Mouse (Mus musculus) adrenal gland, postnatal 25 days (tissue): ENCODE results near the gene Postn. TPM values are rescaled to one million over a fixed set of nuclear protein-coding genes. Genes with fewer than 3 reads are reported as not detected.

Experiments used
- DNase-seq: peaks from one replicate; pipeline ENCODE4 v3.0.0; 2021; ENCODE audit warnings: mixed read lengths
- total RNA-seq: library from RNA; stranded (reverse); gene quantifications from 2 replicates; pipeline ENCODE4 v1.2.3, GENCODE M21; 2021

Gene Postn
- total RNA-seq, 1 experiment from 2014 or later: 45.6 TPM

DNA sequence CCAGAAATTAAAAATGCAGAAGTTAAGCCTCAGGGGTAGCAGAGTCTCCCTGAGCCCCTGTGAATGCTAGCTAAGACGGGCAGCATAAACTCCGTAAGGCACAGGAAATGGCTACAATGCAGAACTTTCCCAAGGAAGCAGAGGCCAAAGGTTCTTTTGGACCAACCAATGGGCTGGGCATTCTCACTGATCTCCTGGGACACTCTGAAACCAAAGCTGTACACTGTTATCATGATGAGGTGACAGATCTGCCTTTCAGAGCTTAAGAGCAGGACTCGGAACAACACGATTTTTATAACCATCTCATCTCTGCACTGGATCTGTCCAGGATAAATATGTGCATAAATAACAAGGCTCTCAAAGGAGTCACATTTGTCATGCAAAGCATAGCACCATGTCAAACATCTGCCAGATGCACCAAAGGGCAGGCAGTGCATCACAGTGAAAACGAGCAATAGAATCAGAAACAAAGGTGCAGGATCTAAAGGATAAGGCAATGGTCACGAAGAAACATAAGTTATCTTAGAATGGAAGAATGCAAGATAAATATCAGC is 57.0 kb downstream of the Postn start:
- DNase-seq: no peak

DNA sequence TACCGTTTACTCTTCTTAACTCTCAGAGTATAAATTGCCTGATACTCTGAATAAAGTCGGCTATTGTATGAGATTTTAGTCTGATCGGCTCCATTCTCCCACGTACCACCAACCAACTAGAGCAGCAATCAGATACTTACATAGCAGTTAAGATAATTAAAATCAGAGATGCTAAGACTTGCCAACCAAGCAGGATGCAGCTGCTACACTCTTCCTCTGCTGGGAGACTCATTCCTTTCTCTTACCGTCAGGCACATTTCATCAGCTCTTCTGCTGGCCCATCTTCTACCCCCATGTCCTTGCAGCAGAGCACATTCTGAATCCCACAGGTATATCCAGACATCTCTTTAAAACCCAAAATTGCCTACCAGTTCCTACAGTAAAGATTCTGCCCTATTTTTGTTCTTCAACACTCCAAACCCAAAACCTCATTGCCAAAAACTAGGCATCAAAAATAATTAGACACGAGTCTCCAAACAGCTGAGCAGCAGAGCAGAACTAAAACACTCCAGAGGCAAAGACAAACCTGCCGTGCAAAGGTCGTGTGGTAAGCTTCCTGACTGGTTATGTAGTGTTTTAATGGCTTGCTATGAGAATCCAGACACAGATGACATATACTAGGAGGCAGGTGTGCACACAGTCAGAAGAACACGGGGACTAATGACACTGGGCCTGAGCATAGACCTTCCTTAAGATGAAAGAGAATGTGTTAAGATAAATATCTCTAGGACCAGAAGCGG is 59.5 kb downstream of the Postn start:
- DNase-seq: no peak

DNA sequence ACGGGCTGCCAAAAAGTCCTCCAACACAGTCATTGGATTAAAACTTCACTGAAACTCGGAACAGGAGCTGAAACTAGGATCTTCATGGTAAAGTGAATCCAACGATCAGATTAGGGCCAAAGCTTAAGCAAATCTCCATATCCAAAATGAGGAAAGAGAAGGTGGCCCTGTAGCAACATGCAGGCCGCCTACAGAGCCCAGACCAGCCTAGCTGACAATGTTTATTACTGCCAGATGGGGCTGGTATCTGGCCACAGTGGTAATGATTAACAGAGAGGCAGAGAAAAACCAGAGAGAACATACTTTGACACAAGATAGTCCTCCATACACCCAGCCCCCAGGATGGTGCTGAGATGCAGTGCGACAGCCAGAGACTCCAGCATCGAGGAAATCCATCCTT is 60.1 kb downstream of the Postn start:
- DNase-seq: no peak

DNA sequence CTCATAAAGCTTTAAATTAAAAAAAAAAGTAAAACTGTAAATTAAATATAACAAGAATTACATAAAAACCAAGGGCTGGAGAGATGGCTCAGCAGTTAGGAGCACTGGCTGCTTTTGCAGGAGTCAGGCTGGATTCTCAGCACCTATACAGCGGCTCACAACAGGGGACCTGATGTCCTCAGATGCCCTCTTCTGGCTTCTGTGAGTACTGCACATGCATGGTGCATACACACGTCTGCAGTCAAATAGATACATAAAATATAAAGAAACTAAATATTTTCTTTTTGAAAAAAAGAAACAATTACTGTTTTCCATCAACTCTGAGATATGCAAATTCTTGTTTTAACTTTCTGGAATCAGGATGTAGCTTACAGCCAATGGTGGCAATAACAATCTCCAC is 60.8 kb downstream of the Postn start:
- DNase-seq: no peak

DNA sequence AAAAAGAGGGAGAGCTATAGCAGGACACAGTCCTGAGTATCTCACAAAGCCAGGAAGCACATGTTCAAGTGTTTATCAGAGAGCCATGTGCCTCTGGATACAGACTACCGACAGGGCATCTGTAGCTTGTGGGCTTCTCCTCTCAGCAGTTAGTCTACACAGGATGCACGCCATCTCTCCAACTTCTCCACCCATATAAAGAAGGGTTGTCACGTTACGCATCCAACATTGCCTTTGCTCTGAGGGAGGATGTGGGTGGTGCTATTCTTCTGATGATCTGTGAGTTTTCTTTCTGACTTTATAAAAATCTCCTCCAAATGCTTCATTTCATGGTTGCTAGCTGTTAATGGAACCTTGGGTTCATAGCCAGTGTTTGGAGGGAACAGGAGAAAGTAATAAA is 63.2 kb downstream of the Postn start:
- DNase-seq: no peak

DNA sequence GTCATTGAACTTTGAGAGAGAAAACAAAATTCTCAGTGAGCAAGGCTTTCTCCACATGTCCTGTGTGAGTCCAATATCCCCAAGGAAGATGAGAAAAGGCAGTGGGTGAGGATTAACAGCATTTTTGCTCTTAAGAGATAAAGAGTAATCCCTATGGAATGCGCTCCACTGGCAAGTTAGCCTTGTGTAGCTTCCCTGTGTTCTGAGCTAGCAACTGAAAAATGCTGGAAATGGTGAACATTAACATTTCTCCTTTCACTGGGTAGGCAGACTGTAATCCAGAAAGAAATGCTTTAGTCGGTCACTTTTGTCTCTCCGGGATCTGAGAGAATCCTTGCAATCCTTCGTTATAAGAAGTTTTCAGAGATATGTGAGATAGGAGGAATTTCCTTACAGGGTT is 70.8 kb downstream of the Postn start:
- DNase-seq: no peak

DNA sequence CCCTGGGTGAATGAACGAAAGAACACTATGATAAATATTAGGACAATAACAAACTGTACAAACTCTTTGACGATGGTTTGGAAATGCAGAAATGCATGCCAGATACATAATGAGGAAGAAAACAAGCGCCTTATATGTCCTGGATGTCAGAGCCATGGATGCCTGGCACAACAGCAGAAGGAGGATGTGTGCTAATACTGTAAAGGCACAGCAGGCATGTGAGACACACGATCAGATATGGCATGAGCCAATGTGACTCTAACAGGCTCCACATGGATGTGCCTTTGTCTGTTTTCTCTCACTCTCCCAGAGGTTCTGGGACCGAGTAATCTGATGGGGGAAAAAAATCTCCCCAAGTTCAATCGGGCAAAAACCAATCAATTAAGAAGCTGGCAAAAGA is 71.3 kb downstream of the Postn start:
- no peak for DNase-seq

DNA sequence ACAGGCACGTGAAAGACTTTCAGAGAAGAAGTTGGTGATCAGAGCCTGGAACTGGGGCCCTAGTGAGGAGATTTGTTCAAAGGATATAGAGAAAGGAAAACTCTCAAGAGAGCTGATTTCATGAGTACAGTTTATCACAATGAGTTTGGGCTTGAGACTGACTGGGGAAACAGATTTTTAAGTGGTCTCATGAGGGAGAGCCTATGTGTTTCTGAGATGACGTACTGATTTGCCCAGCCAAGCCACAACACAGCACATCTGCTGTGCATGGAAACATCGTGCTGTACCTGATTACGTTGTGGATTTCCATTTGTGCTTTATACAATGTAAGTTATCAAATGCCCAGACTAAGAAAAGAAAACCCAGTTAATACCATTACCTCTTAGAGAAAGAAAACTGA is 71.7 kb downstream of the Postn start:
- DNase-seq: no peak

DNA sequence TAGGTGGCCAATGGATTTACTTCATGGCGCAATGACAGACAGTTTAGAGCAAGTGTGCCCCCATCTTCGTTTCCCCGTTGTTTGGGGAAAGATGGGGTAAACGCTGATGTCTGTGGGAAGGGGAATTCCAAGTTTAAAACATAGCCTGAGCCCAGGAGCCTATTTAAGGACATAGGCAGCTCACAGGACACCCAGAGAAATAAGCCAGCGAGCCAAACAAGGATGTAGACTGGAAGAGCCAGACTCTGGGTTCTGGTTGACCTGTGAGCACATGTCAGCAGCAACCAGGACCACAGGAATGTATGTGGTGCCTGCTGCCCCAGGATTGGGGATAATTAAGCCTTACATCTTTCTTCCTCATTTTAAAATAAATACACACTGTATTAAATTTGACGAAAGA is 73.7 kb downstream of the Postn start:
- no peak for DNase-seq

DNA sequence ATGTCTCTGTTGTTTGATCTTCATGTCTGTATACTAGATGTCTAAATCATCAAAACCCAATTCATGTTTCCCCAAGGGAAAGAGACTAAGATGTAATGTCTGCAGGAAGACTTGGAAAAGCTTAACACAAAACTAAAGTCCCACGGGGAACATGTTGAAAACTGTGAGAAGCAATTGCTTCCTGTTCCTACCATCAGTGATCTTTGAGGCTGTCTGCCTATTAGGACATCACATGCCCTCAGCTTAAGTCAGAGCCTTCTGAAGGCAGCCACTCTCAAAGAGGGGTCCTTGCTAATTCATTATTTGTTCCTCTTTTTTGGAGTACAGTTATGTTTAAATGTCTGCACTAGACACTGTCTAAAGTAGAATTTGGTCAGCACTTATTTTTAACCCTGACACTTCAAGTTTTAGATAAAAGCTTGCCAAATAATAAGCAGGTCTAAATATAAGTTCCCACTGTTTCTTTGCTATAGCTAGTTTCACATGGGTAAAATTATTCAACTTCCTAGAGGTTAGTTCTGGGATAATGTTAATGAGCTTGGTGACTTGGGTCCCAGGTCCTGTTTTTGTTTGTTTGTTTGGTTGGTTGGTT is 75.6 kb downstream of the Postn start:
- DNase-seq: no peak

Other genes with a start within 250 kb of the Postn start
- 0.29 and 0.49 TPM in 2 replicates for gene Trpc4, start 205.1 kb upstream of the Postn start, total RNA-seq